Mouse (Mus musculus) neural tube, embryonic 12.5 days (tissue): ENCODE data around the gene Glb1. TPM values are rescaled to one million over a fixed set of nuclear protein-coding genes. Genes with fewer than 3 reads are reported as not detected.
"Not testable (repeated sequence)": the region's sequence is repeated elsewhere in the genome, so short reads cannot be mapped to it uniquely, and the experiment has no call there.

Experiments
- ATAC-seq: fragments of 200-750 bp; cut with Nextera tagmentation; 2 replicates; pipeline ENCODE4 v1.8.0; 2017; ENCODE audit warnings: low read depth, mild to moderate bottlenecking, moderate TSS enrichment, moderate library complexity; ENCODE audit not compliant: low FRiP score
- H3K27ac ChIP-seq: fragments of 300-500 bp; sonication (generic); 2 replicates; pipeline ENCODE4 v1.5.1; 2016
- H3K27me3 ChIP-seq: fragments of 300-500 bp; sonication (generic); replicated peaks from 2 replicates; pipeline ENCODE4 v1.6.1; 2016; ENCODE audit warnings: mild to moderate bottlenecking
- H3K36me3 ChIP-seq: fragments of 300-500 bp; sonication (generic); 2 replicates; pipeline ENCODE4 v1.6.1; 2016; ENCODE audit warnings: mild to moderate bottlenecking
- H3K4me1 ChIP-seq: fragments of 300-500 bp; sonication (generic); 2 replicates; pipeline ENCODE4 v1.6.1; 2016
- H3K4me2 ChIP-seq: fragments of 300-500 bp; sonication (generic); replicated peaks from 2 replicates; pipeline ENCODE4 v1.6.1; 2016; ENCODE audit warnings: mild to moderate bottlenecking
- H3K4me3 ChIP-seq: fragments of 300-500 bp; sonication (generic); 2 replicates; pipeline ENCODE4 v1.5.1; 2016
- H3K9ac ChIP-seq: fragments of 300-500 bp; sonication (generic); 2 replicates; pipeline ENCODE4 v1.6.1; 2016; ENCODE audit warnings: mild to moderate bottlenecking
- H3K9me3 ChIP-seq: fragments of 300-500 bp; sonication (generic); 2 replicates; pipeline ENCODE4 v1.6.1; 2016; ENCODE audit warnings: mild to moderate bottlenecking
- WGBS: fragments of 180-500 bp; shearing (Covaris S2); methylation state at CpG from one replicate; pipeline ENCODE4 v1.1.7; 2016; 5-methylcytosine and 5-hydroxymethylcytosine counted together
- polyA plus RNA-seq: library from polyadenylated mRNA; unstranded; fragments of >200 nt; fragmentation: Nextera tagmentation; extraction: Ambion mirVana; gene quantifications from 2 replicates; pipeline ENCODE4 v1.2.1, GENCODE M21; 2016

The Glb1 gene
- polyA plus RNA-seq: 22.4 and 24.5 TPM in 2 replicates

DNA sequence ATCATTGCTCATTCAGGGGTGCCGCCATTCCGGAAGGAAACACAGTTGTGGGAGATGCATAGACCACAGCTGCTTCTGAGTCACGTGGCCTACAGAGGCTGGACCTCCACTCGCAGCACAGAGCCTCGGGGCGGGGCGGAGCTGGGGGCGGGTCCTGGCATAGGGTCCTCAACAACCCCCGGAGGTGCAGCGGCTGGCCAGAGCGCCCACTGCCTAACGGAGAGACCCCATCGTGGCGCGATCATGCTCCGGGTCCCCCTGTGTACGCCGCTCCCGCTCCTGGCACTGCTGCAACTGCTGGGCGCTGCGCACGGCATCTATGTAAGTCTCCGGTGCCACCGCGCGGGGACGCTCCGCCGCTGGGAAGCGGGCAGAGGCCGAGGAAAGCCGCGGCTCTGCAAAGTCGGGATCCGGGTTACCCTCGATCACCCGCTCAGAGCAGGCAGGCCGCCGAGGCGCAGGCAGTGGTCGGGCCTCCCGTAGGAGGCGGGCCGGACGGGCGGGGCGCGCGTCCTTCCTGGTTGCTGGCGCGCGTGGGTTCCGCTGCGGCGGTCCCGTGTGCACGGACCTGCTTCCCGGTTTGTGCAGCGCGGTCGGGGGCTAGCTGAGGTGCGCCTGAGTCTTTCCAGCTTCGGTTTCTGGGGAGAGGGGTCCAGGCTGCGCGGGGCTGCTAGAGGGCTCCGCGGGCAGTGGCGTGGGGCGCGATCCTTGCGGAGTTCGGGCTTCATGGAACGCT is at the start of gene Glb1, which contains the start of gene Tmppe:
TSS of gene Glb1 (plus strand) at position 128 of the 736 bp plus-strand sequence.
TSS of gene Tmppe (plus strand) at position 157 of the 736 bp plus-strand sequence.
- peak within 1 kb of the TSS; percentile 78 for H3K4me2 ChIP-seq
- no peaks in the 10 kb centered on the region for H3K27me3 ChIP-seq
- peak within 1 kb of the TSS; percentile 74 for H3K4me3 ChIP-seq
- WGBS: under 1% methylated on average over 72 of the region's 73 CpGs
- peak; percentile 99 for ATAC-seq
- H3K27ac ChIP-seq: peak within 1 kb of the TSS; percentile 69
- no peaks in the 10 kb centered on the region for H3K9me3 ChIP-seq
- peaks cover 10% of the 10 kb centered on the region; the same call in 1 of the 2 replicates for H3K4me1 ChIP-seq
- H3K36me3 ChIP-seq: peaks cover 20% of the 10 kb centered on the region
- peak within 1 kb of the TSS; percentile 83 for H3K9ac ChIP-seq

DNA sequence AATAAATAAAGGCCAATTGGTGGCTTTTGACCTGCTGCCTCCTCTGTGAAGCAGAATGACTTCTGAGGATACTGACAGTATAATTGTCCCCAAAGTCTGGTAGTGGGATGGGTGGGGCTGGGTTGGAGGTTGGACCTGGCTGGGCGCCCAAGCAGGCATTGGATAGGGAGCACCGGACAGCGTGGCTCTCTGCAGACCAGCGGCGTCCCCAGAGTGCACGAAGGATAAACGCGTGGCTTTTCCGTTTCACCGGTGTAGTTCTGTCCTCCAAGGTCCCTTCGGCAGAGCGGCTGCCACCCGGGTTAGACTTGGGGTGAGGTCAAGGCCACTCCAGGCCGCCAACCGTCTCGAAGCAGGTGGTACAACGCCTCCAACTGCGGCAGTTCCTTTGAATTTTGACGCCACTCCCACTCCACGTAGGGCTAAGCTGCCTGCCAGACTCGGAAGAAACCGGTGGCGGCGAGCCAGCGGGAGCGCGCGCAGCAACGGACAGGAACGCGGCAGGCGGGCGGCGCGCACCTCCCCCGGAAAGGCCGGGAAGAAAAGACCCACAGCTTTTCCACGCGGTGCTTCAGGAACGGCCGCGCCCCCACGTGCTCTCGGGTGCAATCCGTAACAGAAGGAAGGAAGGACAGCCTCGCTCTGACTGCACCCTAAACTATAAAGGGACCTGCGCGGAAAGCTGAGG is 32.9 kb upstream of the Glb1 start:
- Histone ChIP-seq H3K4me3 (peak overlapping the region; percentile 45), H3K9me3 (no peaks in the 10 kb centered on the region), H3K4me2 (peak overlapping the region; percentile 88), H3K4me1 (no peaks in the 10 kb centered on the region), H3K27me3 (0 out of 2 replicates have a peak, but pooled peaks cover 4% of the 10 kb centered on the region), H3K36me3 (no peaks in the 10 kb centered on the region), H3K9ac (peak overlapping the region; percentile 54), H3K27ac (no peak overlapping the region)
- under 1% methylated on average over 48 of the region's 48 CpGs for whole genome bisulfite sequencing
- peak; percentile 70 for ATAC-seq

DNA sequence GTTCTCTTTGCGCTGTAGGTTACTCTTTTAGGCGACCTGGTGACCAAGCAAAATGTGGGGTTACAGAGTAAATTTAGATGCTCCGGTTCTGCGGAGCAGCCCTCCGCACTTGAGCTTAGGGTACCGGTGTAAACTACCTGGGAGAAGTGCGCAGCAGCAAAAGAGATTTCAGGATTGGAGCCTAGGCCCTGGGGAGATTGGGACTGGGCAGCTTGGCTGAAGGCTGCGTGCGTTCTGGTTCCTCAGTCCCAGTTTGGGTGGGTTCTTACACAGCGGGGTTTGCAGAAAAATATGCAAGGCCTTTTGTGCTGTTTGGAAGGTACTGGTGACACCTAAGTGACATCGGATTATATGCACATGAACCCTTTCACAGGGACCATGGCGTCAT is 32.4 kb upstream of the Glb1 start:
- WGBS: 12% methylated on average over 12 of the region's 12 CpGs
- Histone ChIP-seq H3K27ac (no peak overlapping the region), H3K4me1 (no peaks in the 10 kb centered on the region), H3K9me3 (no peaks in the 10 kb centered on the region), H3K4me2 (peak overlapping the region; percentile 88), H3K4me3 (peak overlapping the region; percentile 45), H3K36me3 (no peaks in the 10 kb centered on the region), H3K9ac (peak overlapping the region; percentile 54), H3K27me3 (0 out of 2 replicates have a peak, but pooled peaks cover 4% of the 10 kb centered on the region)
- ATAC-seq: peak; percentile 49

DNA sequence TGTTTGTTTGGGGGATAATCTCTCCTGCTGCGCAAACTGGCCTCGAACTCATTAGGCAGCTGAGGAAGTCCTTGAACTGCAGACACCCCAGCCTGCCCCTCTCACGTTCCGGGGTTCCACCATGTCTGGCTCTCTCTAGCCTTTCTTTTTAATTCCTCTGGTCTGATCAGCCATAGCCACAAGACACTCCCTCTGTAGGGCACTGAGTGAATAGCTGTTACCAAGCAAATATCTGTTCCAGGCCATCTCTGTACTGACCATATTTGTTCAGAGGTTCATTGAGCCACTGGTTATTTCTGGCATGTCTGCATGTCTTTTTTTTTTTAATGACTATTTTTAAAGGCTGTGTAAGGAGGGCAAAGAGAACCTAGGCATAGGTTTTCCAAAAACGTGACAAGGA is 31.5 kb upstream of the Glb1 start:
- H3K4me2 ChIP-seq, H3K27me3 ChIP-seq, H3K36me3 ChIP-seq, ATAC-seq, H3K9me3 ChIP-seq, H3K9ac ChIP-seq, H3K4me3 ChIP-seq, H3K27ac ChIP-seq, H3K4me1 ChIP-seq: not testable (repeated sequence)
- 65% methylated on average over 5 of the region's 5 CpGs for WGBS

DNA sequence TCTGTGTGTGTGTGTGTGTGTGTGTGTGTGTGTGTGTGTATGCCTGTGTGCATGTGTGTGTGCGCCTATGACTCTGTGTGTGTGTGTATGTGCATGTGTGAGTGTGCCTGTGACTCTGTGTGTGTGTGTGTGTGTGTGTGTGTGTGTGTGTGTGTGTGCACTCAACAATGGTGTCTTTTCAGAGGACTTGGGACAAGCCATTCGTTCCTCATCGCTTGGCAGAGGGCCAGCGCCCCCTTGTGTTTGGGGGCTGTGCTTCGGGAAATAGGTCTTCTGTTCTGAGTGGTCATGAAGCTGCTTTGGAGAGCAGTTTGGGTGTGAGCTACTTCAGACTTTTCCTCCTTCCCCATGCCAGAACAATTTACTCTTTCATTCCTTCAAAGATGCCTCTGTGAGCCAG is 29.2 kb upstream of the Glb1 start:
- H3K9me3 ChIP-seq, H3K4me2 ChIP-seq, H3K9ac ChIP-seq, ATAC-seq, H3K36me3 ChIP-seq, H3K27ac ChIP-seq, H3K27me3 ChIP-seq, H3K4me1 ChIP-seq, H3K4me3 ChIP-seq: not testable (repeated sequence)
- 41% methylated on average over 5 of the region's 5 CpGs for WGBS

DNA sequence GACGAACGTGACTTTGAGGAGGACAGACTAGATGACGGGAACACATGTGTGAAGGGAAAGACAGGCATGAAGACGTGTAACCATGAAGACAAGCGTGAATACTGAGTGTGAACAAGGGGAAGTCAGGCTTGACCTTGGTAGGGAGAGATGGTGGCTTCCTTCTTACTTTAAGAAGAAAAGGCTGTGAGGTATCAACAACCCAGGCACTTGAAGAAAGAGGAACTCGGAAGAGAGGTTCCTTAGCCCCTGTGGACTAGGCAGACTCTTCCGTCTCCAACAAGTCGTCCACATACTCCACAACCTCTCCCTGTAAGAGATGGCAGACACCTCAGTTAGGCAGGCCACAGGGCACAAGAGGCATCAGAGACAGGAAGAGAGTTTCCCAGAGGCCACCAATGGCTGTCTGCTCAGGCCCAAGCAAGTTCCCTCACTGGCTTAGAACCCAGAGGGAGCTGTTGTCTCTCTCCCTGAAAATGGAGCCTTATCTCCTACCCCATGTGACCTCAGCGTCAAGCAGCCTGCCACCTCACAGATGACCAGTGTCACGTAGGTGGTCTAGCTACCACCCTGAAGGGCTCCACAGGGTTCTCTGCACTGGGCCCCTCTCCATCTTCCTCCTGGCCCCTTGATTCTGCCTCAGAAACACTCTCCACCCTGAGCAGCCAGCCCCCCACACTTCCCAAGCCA is 25.5 kb upstream of the Glb1 start:
- Histone ChIP-seq H3K27ac (no peak overlapping the region), H3K27me3 (no peaks in the 10 kb centered on the region), H3K9ac (no peak overlapping the region), H3K4me3 (no peak overlapping the region), H3K4me2 (no peak overlapping the region), H3K36me3 (no peaks in the 10 kb centered on the region), H3K9me3 (no peaks in the 10 kb centered on the region), H3K4me1 (no peaks in the 10 kb centered on the region)
- no peak for ATAC-seq
- WGBS: 94% methylated on average over 10 of the region's 10 CpGs

DNA sequence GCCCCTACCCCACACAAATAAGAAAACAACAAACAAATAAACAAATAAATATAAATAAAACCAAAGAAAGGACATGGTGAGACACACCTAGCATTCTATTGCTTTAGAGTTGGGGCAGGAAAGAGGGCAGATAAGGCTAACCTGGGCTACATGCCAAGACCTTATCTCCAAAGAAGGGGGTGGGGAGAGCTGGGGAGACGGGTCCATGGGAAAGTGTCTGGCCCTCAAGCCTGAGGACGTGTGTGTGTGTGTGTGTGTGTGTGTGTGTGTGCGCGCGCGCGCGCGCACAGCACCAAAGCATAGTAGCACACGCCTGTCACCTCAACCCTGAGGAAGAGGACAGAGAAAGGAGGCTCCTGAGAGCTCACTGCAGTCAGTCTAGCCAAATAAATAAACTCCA is 23.7 kb upstream of the Glb1 start:
- Histone ChIP-seq H3K4me3 (no peak overlapping the region), H3K9ac (no peak overlapping the region), H3K27me3 (no peaks in the 10 kb centered on the region), H3K27ac (no peak overlapping the region), H3K36me3 (no peaks in the 10 kb centered on the region), H3K9me3 (no peaks in the 10 kb centered on the region), H3K4me2 (no peak overlapping the region), H3K4me1 (no peaks in the 10 kb centered on the region)
- ATAC-seq: no peak
- WGBS: 93% methylated on average over 10 of the region's 10 CpGs

DNA sequence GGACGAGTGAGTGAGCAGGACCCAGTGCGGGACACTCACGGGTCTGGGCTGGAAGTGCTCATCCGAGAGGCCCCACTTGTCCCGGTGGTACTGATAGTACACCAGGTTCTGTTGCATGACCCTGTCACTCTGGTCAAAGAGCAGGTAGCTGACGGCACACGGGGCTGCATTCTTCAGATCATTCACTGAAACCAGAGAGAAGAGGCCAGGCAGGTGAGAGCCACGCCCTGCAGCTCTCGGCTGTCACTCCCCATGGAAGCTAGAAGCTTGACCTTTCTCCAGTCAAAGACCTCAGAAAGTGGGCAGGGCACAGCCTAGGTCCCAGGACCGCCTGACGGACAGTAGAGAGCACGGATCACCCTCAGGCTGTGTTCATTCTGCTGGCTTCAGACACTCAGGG is 21.0 kb upstream of the Glb1 start:
- ATAC-seq: no peak
- H3K4me3 ChIP-seq: no peak overlapping the region
- H3K4me1 ChIP-seq: no peaks in the 10 kb centered on the region
- no peaks in the 10 kb centered on the region for H3K27me3 ChIP-seq
- H3K4me2 ChIP-seq: no peak overlapping the region
- H3K27ac ChIP-seq: no peak overlapping the region
- no peaks in the 10 kb centered on the region for H3K9me3 ChIP-seq
- 89% methylated on average over 12 of the region's 12 CpGs for WGBS
- no peaks in the 10 kb centered on the region for H3K36me3 ChIP-seq
- H3K9ac ChIP-seq: no peak overlapping the region

DNA sequence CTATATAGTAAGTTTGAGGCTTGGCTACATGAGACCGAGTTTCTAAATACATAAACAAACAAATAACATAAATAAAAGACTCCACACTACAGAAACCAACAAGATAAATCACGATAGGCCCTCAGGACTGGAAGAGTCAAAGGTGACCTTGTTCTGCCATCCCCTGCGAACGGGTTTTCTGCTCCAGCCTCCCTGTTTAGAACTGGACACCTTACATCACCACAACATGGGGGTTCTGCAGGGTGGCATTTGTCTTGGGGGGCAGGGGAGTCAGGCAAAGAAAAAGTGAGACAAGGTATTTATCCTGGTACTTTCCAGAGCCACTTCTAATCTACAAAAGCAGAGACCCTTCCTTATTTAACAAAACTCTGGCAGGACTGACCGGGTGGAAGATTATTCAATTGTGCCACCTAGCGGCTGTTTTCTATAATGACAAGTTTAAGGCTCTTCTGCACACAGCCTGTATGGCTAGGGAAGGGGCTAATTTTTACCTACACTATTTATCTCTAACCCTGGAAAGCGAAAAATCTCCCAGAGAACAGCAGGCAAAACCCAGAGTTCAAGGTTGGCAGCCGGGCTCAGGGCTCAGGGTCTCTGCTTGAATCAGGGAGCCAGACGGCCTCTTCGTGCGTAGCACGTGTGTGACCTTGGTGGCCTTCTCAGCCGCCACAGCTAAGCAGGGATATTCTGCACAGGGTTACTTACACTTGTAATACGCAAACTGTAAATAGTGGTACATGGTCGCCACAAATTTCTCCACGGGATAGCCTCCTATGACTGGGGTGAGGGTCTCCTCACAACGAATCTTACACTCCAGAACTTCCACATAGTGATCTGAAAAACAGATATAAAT is 19.8 kb upstream of the Glb1 start:
- Histone ChIP-seq H3K4me3 (no peak overlapping the region), H3K4me1 (no peaks in the 10 kb centered on the region), H3K9me3 (no peaks in the 10 kb centered on the region), H3K36me3 (no peaks in the 10 kb centered on the region), H3K27ac (no peak overlapping the region), H3K27me3 (no peaks in the 10 kb centered on the region), H3K4me2 (no peak overlapping the region), H3K9ac (no peak overlapping the region)
- ATAC-seq: peak; percentile 44; the same call in 1 of the 2 replicates
- WGBS: 68% methylated on average over 17 of the region's 17 CpGs

DNA sequence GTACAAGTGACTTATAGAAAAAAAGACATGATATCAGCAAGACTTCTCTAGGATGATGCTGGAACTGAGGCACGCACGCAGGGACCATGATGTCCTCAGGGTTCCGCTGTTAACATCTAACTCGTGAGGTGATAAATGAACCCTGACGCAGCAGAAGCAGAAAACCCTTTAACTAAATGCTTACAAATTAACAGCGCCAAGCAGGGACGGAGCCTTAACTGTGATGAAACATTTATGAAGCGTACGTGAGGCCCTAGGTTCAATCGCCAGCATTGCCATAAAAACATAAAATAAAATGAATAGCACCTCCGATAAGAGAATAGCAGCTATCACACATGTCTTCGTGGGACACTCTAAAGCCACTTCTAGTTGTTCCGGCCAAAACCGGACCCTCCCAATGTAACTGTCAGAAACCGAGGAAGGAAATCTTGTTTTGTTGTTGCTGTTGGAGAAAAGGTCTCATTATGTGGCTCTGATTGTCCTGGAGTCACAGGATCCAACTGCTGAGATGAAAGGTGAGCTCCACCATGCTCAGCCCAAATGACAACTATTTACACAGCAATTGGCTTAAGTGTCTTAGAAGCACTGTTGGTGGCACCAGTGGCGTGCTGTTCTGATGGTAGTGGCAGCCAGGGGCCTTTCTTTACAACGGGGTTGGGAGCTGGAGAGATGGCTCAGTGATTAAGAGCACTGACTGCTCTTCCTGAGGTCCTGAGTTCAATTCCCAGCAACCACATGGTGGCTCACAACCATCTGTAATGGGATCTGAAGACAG is 17.8 kb upstream of the Glb1 start:
- Histone ChIP-seq H3K9ac (no peak overlapping the region), H3K27me3 (no peaks in the 10 kb centered on the region), H3K9me3 (no peaks in the 10 kb centered on the region), H3K27ac (no peak overlapping the region), H3K4me2 (no peak overlapping the region), H3K4me3 (no peak overlapping the region), H3K4me1 (no peaks in the 10 kb centered on the region), H3K36me3 (no peaks in the 10 kb centered on the region)
- 61% methylated on average over 17 of the region's 17 CpGs for WGBS
- ATAC-seq: no peak

DNA sequence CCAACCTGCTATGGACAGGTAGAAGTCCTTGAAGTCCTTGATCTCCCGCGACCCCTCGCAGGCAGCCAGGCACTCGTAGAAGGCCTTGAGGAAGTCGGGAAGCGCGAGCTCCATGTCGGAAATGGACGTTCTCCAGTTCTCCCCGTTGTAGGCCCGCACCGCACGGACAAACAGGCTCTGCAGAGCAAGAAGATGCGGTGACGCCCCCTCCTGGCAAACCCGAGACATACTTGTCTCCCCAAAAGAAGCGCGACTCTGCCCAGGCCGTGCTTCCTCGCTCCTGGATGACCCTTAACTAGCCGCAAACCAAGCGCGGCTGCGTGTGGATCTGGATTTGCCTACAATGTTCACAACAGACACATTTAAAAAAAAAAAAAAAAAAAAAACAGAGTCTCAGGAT is 16.2 kb upstream of the Glb1 start:
- no peak for ATAC-seq
- Histone ChIP-seq H3K27ac (no peak overlapping the region), H3K27me3 (no peaks in the 10 kb centered on the region), H3K36me3 (no peaks in the 10 kb centered on the region), H3K9me3 (peaks cover 3% of the 10 kb centered on the region; the same call in 1 of the 2 replicates), H3K4me2 (no peak overlapping the region), H3K4me3 (no peak overlapping the region), H3K9ac (no peak overlapping the region), H3K4me1 (no peaks in the 10 kb centered on the region)
- WGBS: 93% methylated on average over 24 of the region's 24 CpGs
